Mouse (Mus musculus) gastrocnemius, postnatal 4 days (tissue): ENCODE results near the gene Gm49384. TPM values are rescaled to one million over a fixed set of nuclear protein-coding genes. Genes with fewer than 3 reads are reported as not detected.

Experiments used
- DNase-seq, 2 experiments: peaks; one replicate each; pipeline ENCODE4 v3.0.0; 2021 to 2022; ENCODE audit warnings: low spot score in 2 of 2, mixed read lengths in 2 of 2
- long read RNA-seq, 2 experiments: library from polyadenylated mRNA; stranded (forward); transcript quantifications; one replicate each; pipeline ENCODE4 v2.0.0; 2021
- total RNA-seq, 2 experiments: library from RNA; stranded (reverse); gene quantifications; 2 replicates each; pipeline ENCODE4 v1.2.3; 2021

The Gm49384 gene
- total RNA-seq, result 1 to 10 TPM; 5.3 to 6.2 TPM
- long read RNA-seq, experiment 1, result 0 reads
- long read RNA-seq, experiment 2, result 0 reads

DNA sequence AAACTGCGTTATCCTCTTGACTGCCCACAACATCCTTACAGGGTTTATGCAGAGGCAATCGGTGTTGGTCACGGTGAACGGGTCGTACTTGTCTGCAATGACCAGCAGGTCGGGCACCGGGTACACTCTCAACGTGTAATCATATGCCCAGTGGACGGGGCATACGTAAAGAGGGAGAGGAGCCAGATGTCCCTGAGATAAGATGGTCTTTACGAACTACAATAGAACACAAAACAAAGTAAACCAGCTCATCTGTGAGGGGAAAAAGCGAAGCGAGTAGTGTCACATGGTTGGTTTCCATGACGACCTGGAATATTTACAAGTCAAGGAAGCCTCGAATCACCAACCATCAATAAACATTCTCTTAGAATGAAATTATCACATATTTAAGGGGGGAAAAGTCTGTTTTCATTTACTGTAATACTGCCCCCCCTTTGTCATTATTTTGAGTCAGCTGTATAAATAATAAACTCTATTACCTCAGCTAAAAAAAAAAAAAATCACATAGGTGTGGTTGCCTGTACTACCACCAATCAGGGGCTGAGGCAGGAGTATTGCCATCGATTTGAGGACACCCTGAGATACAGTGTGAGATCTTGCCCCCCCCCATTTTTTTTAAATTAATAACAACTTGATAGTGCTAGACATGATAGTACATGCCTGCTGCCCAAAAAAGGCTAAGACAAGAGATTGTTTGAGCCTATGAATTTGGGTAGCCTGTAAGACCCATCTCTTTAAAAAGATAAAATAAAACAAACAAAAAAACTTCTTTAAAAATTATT lies at the start of gene Gm49384:
Gene Gm49384, minus strand, starts transcription at position 216 of the 782 bp plus-strand sequence.
- DNase-seq, result no peak

DNA sequence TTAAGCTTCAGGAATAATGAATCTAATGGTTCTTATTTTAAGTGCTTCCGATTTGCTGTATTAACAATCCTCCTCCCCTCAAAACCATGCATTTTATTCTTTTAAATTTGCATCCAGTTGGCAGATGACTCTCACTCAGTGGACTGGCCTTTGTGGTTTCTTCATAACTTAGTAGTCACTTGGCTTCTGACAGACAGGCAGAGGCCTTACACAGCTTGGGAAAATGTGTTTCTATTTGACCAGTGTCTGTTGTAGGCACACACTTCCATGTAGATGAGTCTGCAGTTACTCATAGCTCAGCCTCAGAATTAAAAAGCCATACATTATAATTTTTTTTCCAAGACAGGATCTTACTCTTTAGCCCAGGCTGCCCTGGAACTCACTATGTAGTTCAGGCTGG lies 49.7 kb upstream of the Gm49384 start:
- DNase-seq, result no peak

DNA sequence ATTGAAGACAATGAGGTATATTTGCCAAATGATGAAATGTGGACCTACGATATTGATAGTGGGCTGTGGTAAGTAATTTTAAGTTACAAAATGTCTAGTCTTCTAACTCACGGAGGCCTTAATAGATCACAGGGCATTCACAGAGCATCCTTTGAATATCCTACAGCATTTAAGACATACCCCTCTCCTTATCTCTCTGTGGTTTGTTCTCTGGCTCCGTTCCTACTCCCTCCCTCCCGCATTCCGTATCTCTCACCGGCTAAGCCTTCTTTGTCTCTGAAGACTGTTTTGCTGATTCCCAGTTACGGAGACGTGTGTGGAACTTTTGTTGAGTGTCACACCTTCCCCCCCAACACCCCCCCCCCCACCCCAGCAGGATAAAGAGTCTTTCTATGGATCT lies 46.7 kb upstream of the Gm49384 start:
- DNase-seq, result no peak

DNA sequence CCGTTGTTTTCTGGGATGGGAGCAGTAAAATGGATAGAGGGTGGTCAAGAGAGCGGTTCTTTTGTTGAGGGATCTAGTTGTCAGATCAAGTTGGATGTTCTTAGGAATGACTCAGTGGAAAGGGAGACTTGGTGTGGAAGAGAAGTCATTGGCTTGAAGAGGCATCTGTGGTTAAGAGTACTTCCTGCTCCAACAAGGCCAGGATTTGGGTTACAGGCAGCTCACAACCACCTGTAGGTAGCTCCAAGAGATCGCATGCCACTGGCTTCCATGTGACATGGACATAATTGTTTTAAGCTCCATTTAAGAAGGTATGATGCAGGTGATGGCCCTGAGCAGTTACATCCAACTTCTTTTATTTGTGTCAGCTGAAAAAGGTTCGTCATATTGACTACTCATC lies 45.7 kb upstream of the Gm49384 start:
- DNase-seq, result no peak

DNA sequence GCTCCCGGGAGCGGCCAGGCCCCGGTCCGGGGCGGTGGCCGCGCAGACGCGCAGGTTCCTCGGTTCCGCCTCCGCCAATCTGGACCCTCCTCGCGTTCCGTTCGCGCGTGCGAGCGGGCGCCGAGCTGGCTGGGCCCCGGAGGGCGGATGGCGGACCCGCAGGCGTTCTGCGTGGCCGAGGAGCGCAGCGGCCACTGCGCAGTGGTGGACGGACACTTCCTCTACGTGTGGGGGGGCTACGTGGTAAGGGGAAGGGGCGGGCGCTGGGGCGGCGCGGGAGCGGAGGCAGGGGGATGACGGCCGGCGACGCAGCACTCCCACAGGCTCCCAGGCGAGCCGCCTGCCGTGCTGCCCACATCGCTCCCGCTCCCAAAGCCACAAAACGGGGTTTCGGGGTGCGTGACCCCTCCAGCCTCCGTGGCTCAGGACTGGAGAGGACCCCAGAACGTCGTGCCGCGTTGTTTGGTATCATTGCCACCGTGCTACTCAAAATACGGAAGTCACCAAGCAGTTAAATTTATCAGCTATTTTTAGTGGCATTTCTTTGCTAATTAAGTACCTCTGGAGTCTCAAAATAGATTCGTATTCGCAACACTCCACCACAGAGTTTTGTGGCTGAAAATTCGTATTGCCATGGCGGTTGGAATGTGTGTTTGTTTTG lies 37.8 kb upstream of the Gm49384 start:
- peak; percentile 45 to 75 for DNase-seq

DNA sequence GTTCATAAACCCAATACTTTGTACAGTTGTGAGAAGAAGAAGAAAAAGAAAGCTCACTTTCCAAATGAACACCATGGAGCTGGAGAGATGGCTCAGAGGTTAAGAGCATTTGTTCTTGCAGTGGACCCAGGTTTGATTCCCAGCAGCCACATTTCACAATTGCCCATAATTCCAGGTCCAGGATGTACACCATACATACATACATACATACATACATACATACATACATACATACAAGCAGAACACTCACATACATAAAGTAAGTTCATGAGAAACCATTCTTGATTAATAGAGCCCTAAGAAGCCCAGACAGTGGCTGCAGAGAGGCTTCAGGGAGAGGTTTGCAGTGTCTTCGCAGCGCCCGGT lies 37.3 kb upstream of the Gm49384 start:
- no peak for DNase-seq

DNA sequence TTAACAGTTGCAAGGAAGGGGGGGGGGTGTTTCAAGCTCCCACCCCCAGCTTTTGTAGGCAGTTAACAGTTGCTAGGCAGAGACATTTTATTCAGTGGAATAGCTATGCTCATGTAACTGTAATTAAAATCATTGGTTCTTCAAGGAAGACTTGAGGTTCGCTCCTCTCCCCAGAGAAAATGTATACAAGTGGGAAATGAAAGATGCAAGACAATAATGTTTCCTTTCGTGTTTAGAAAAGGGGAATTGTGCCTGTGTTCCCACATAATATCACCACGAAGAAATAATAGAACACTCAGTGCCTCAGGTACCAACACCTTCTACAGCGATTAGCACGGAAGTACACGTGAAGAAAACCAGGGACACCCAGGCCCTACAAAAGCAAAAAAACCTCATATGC lies 36.8 kb upstream of the Gm49384 start, which contains the start of gene Klhdc1:
Gene Klhdc1, plus strand, starts transcription at position 301 of the 400 bp plus-strand sequence.
- no peak for DNase-seq

DNA sequence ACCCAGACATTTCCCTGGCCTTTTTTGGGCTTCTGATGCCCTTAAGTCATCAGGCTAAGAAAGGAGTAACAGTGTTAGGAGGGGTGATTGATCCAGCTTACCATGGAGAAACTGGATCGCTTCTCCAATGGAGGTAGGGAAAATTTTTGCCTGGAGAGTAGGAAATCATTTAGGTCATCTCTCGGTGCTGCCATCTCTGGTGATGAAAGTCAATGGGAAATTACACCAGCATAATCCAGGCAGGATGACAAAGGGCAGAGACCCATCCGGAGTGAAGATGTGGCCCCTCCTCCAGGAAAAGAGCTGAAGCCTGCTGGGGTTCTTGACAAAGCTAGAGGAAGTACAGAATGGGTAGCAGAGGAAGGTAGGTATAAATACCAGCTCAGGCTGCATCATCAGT lies 34.2 kb upstream of the Gm49384 start:
- no peak for DNase-seq

DNA sequence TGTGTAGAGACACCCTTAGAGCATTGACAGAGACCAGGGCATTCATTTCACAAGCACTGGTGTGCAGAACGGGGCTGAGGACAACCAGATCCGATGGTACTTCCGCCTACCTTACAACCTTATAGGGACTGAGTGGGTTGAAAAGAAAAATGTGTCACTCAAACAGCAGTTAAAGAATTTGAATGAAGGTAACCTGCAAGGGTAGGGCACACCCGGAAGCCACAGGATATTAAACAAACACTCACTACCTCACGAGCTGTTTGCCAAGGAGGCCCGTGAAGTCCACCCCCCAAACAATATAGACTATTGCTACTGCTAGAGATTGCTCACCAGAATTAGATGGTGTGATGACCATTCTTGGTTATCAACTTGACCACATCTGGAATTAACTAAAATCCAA lies 31.7 kb upstream of the Gm49384 start:
- DNase-seq, result no peak

DNA sequence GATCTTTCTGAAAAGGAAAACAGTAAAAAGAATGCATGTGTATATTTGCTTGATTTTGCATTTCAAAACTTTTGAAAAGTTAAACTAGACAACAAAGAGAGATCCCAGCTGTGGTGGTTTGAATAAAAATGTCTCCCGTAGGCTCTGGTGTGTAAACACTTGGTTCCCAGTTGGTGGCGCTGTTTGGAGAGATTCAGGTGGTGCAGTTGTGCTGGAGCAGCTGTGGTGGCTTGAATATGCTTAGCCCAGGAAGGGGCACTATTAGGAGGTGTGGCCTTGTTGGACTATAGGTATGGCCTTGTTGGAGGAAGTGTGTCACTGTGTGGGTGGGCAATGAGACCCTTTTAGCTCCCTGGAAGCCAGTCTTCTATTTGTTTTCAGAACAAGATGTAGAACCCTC lies 25.2 kb upstream of the Gm49384 start:
- DNase-seq, result no peak

DNA sequence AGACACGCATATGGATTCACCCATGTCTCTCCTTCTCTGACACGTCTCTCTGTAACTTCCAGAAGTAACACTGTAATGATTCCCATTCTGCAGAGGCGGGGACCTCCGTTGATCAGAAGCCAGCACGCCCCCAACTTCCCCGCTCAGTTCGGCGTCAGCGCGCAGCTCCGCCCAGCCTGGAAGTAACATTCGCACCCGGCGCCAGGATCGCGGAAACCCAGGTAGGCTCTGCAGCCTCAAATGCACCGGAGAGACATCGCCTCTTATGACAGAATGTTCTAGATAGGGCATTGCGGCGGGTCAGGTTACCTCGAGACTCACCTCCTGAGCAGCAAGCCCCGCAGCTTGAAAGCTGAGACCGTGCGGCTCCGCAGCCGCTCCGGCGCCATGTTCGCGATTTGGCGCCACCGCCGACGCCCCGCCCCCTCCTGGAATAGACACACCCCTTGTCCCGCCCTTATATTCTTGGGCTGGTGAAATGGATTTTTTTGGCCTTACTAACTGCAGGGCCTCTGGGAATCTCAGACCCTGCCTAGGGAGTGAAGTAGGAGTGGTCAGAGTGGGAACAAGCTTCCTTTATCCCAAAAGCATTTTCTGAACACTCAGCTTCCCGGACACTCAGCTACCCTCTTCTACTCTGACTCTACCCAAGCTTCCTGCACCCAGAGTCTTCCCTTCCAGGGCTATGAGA lies 23.9 kb upstream of the Gm49384 start, which contains the start of gene Pole2:
Gene Pole2, minus strand, starts transcription at position 420 of the 691 bp plus-strand sequence.
- peak; percentile 88 to 92 for DNase-seq

DNA sequence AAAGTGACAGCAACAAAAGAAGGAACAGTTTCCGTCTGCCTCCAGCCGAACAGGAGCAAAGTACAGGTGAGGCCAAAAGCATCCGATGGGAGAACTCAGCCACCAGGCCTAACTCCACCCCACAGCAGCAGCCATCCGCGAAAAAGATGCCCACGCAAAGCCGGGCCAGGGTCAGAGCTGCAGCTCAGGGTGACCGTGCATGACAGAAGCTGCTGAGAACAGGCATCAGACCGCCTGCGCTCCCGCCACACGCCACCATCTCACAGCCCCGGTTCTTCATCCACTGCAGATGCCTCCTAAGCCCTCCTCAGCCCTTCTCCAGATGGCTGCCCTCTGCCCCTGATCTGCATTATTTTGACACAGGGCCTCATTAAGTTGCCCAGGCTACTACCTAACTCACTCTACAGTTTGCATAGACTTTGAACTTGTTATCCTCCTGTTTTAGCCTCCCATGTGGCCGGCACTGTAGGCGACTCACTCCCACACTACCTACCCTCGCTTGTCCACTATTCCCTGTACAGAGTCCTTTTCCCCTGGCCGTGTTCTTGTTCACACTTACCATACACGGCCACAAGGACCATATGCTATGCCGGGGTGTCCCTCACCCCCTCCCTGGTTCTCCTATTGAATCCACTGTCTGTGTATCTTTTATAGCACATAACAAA lies 16.7 kb upstream of the Gm49384 start:
- no peak for DNase-seq

DNA sequence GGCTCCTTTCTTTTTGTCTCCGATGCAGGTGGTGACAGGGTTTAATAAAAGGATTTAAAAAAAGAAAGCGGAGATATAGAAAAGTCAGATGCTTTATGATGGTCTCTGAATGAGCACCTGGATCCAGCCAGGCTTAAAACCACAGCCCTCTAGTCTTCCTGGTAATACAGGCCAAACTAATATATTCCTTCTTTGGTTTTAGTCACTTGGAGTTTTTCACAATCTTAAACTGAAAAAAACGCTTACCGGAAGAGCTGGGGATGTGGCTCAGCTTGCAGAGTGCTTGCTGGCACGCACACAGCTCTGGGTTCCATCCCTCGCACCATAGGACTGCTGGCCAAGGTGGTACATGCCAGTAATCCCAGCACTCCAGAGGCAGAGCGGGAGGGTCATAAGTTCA lies 12.5 kb upstream of the Gm49384 start:
- DNase-seq, result no peak

DNA sequence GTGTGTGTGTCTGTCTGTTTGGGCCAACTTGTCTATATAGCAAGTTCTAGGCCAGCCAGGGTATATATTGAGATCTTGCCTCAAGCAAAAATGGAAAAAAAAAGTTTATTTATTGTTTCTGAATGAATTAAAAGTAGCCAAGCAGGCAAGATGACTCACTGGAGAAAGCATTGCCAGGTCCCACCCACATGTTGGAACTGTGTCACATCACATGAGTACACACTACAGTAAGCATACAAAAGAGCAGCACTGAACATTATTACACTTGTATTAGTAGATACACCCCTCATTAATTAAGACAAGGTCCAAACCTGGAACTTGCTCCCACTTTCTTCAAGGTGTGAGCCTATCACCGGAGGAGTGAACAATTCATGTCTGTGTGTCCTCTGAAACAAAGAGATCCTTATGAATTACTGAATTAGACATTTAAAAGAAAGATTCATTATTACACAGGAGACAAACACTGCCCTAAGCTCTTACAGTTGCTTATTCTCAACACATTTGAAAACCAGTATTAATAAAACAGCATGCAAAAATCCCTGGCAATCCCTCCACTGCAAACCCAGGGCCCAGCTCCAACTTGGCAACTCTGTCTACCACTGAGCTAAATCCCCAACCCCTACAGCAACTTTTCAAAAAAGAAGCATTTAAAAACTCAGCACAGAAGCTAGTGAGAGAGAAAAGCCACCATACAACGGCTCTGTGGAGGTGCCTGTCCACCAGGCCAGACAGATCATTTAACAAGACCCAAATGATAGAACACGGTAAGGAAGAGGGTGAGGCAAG lies 11.1 kb upstream of the Gm49384 start:
- DNase-seq, result peak in 1 of 2 experiments; percentile 37

DNA sequence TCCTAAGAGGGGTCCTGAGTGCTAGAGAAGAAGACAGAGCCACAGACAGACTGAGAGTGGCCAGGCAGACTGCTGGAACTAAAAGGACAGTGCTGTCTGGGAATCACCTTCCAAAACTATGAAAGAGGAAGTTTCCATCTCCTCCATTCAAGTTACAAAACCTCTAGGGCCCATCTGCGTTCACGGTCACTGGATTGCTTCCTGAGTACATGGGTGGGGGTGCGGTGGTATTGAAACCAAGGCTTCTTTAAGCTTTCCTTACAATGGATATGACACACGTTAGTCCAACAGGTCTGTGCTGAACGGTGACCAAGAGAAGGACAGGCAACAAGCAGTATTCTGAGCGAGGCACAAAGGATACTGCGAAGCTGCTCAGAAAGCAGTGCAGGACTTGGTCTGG lies 10.3 kb upstream of the Gm49384 start:
- no peak for DNase-seq

DNA sequence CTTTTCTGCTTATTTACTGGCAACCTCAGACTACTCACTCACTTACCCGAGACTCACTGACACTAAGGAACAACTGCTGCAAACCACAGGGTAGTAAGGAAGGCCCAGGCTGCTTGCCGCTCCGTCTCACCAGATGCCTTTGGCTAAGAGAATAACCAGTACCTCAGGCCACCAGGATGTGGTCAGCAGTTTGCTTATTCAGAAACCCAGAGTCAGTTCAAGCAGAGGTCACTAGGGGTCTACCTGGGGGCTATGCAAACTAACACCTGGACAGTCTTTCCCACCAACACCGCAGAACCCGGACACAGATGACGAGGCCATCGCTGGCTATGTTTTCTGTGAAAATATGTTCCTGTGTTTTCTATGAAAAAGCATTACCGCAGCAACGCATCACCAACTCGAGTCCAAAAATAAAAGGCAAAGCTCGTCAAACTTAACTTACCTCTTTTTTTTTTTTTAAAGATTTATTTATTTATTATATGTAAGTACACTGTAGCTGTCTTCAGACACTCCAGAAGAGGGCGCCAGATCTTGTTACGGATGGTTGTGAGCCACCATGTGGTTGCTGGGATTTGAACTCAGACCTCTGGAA lies 9.2 kb upstream of the Gm49384 start:
- DNase-seq, result no peak

DNA sequence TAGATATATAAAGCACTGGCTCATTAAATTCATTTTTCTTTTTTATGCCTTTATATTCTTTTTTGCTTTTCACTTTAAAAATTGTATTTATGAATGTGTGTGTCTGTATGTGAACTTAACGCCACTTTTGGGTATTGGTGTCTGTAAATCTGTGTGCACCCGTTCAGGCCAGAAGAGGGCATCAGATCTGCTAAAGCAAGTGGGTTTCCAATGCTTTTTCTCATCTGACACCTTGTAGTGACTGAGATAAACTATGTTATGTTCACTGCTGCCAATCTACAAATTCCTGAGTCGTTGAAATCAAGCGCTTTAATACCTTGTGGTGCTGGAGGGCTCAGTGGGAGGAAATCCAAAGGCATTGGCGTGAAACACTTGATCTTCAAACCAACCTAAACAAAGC lies 7.0 kb upstream of the Gm49384 start:
- no peak for DNase-seq

DNA sequence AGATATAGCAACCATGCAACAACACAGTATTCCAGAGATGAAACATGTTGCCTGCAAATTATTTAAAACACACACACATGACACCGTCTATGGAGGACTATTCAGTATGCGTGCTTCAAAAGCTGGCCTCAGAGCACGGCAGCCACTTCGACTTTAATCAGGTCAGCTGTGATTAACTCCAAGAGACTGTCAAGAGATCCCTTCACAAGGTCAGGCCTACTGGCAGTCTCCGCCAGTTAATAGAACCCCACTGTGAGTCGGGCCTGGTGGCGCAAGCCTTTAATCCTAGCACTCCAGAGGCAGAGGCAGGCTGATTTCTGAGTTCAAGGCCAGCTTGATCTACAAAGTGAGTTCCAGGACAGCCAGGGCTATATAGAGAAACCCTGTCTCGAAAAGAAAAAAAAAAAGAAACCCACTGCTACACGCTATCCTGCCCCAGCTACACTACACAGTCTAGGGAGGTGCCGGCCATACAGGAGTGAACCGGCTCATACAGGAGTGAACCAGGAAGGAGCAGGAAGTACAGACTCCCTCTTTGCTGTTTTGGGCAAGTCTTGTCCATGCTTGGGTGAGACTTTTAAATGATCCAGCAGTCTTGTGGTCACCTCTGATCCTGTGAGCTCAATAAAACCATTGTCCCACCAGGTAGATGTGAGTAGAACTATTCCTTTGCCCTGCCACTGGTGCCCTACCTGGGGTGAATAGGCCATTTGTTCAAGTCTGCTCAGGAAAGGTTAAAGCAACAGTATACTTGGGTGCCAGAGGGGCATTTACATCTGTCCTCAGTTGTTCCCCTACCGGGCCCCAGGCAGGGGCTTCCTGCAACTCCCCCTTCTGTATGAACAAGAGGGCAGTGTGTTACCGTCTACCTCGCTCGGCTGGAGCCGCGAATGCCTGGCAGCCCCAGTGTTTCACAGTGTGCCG lies 6.3 kb upstream of the Gm49384 start:
- DNase-seq, result no peak

DNA sequence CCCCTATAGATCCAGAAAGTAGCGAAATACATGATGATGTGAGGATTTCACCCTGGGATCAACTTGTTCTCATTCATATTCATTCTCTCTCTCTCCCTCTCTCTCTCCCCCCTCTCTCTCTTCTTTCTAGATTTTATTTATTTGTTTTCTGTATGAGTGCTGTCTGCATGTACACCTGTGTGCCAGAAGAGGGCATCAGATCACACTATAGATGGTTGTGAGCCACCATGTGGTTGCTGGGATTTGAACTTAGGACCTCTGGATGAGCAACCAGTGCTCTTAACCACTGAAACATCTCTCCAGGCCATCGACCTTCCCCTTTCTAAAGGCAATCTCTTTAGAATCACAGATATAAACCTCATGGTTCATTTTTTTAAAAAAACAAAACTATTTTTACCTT lies 4.5 kb upstream of the Gm49384 start:
- DNase-seq, result no peak
